Comparison of ENCODE assay signal across 21 mouse cellular contexts in the genomic region with DNA sequence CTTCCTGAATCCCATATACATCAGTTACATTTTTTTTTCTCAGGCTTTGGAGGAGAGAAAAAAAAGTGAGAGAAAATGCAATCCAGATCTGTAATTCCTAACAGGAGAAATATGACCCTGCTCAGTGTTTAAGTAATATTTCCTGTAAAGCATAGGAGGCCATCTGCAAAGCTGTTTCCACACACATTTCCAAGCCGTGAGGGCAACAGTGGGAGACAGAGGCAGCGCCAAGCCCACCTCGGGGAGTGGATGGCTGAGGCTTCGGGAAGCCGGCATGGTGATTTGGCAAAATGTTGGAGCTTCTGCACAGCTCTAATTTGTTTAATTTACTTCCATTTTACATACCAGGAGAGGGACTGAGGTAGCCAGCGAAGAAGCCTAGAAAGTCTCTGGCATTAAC.
DNase-seq lines count a peak whose midpoint lies in the region; ATAC-seq lines count a peak whose summit lies in the region.
"Had no signal": no experiment of that assay in that cellular context is flagged by ENCODE, and none has a peak within 500 bp of the region (broad histone marks: within the 10 kb centered on the region; RNA-seq: fewer than 3 reads in every experiment).

No protein-coding gene starts in this region.

- H3K27ac ChIP-seq in forebrain, embryonic 10.5 days = no peak overlapping the region
- no peak overlapping the region for H3K27ac ChIP-seq in forebrain, embryonic 15.5 days (replicated peaks)
- H3K27ac ChIP-seq in embryonic facial prominence, embryonic 12.5 days = 0 out of 2 replicates have a peak overlapping the region, but pooled peaks have one; percentile 27
- no peak overlapping the region; the same call in 1 of the 2 replicates for H3K27ac ChIP-seq in limb, embryonic 10.5 days
- no peak overlapping the region for H3K27ac ChIP-seq in limb, embryonic 15.5 days
- H3K27ac ChIP-seq: heart, adult 2 months; heart, embryonic 15.5 days; hindbrain, embryonic 13.5 days; hindbrain, postnatal 0 days had no signal

- ATAC-seq in forebrain, embryonic 15.5 days (replicated peaks) = no peak
- no peak for ATAC-seq in embryonic facial prominence, embryonic 12.5 days (ENCODE audit: insufficient number of reproducible peaks, insufficient read depth, low FRiP score, low TSS enrichment)
- ATAC-seq in limb, embryonic 15.5 days (ENCODE audit: insufficient number of reproducible peaks, low FRiP score, low TSS enrichment, low read depth) = no peak
- ATAC-seq: activated CD4-positive, CD25-positive, alpha-beta regulatory T cell, adult 4 months; forebrain, embryonic 16.5 days; hindbrain, postnatal 0 days; Patski had no signal

- no peak overlapping the region for H3K9ac ChIP-seq in forebrain, embryonic 15.5 days (replicated peaks)
- H3K9ac ChIP-seq in embryonic facial prominence, embryonic 12.5 days = no peak overlapping the region
- no peak overlapping the region for H3K9ac ChIP-seq in limb, embryonic 15.5 days
- H3K9ac ChIP-seq: heart, embryonic 15.5 days; hindbrain, embryonic 13.5 days had no signal

- H3K4me2 ChIP-seq in forebrain, embryonic 15.5 days (replicated peaks) = no peak overlapping the region
- 0 out of 2 replicates have a peak overlapping the region, but pooled peaks have one; percentile 17 for H3K4me2 ChIP-seq in embryonic facial prominence, embryonic 12.5 days (replicated peaks)
- 0 out of 2 replicates have a peak overlapping the region, but pooled peaks have one; percentile 14 for H3K4me2 ChIP-seq in limb, embryonic 15.5 days
- H3K4me2 ChIP-seq: heart, embryonic 11.5 days; heart, embryonic 15.5 days; hindbrain, embryonic 13.5 days had no signal

- H3K4me3 ChIP-seq in forebrain, embryonic 10.5 days = no peak overlapping the region
- no peak overlapping the region for H3K4me3 ChIP-seq in forebrain, embryonic 15.5 days
- no peak overlapping the region for H3K4me3 ChIP-seq in embryonic facial prominence, embryonic 12.5 days
- no peak overlapping the region for H3K4me3 ChIP-seq in limb, embryonic 10.5 days
- H3K4me3 ChIP-seq in limb, embryonic 15.5 days = no peak overlapping the region
- H3K4me3 ChIP-seq: erythroblast, embryonic 14.5 days; heart, adult 2 months; heart, embryonic 15.5 days; hindbrain, embryonic 13.5 days had no signal

- H3K9me3 ChIP-seq in forebrain, embryonic 10.5 days = no peaks in the 10 kb centered on the region
- H3K9me3 ChIP-seq in forebrain, embryonic 15.5 days = no peaks in the 10 kb centered on the region
- no peaks in the 10 kb centered on the region for H3K9me3 ChIP-seq in embryonic facial prominence, embryonic 12.5 days
- H3K9me3 ChIP-seq in limb, embryonic 10.5 days (replicated peaks) = no peaks in the 10 kb centered on the region
- H3K9me3 ChIP-seq in limb, embryonic 15.5 days = no peaks in the 10 kb centered on the region
- H3K9me3 ChIP-seq: heart, embryonic 15.5 days; hindbrain, embryonic 13.5 days had no signal

- peak; percentile 10 for DNase-seq in forebrain, embryonic 10.5 days (ENCODE audit: extremely low spot score, low spot score)
- DNase-seq in limb, embryonic 10.5 days (ENCODE audit: low spot score) = peak; percentile 27
- DNase-seq in retina, embryonic 14.5 days (ENCODE audit: low spot score) = no peak
- no peak for DNase-seq in right cerebral cortex, postnatal 10 days (ENCODE audit: low spot score in 2 of 2)
- DNase-seq: adrenal gland, postnatal 14 days; cerebellum, adult 11-12 months; cerebellum, adult 9-10 months; gastrocnemius, postnatal 10 days; heart, adult 2 months; heart, postnatal 14 days had no signal

- H3K27me3 ChIP-seq in forebrain, embryonic 10.5 days (ENCODE audit: poor library complexity, severe bottlenecking) = peaks cover 14% of the 10 kb centered on the region
- peaks cover 15% of the 10 kb centered on the region; the same call in 1 of the 2 replicates for H3K27me3 ChIP-seq in forebrain, embryonic 15.5 days
- H3K27me3 ChIP-seq in embryonic facial prominence, embryonic 12.5 days = no peaks in the 10 kb centered on the region
- H3K27me3 ChIP-seq in limb, embryonic 10.5 days (ENCODE audit: low read depth, poor library complexity, severe bottlenecking) = peaks cover 30% of the 10 kb centered on the region
- H3K27me3 ChIP-seq in limb, embryonic 15.5 days = peaks cover 20% of the 10 kb centered on the region

- H3K36me3 ChIP-seq in forebrain, embryonic 10.5 days (replicated peaks) = no peaks in the 10 kb centered on the region
- H3K36me3 ChIP-seq in forebrain, embryonic 15.5 days = no peaks in the 10 kb centered on the region
- H3K36me3 ChIP-seq in embryonic facial prominence, embryonic 12.5 days = no peaks in the 10 kb centered on the region
- H3K36me3 ChIP-seq in limb, embryonic 10.5 days = no peaks in the 10 kb centered on the region
- H3K36me3 ChIP-seq in limb, embryonic 15.5 days = no peaks in the 10 kb centered on the region
- H3K36me3 ChIP-seq: heart, embryonic 15.5 days; hindbrain, embryonic 13.5 days had no signal

- H3K4me1 ChIP-seq in forebrain, embryonic 10.5 days = peaks cover 16% of the 10 kb centered on the region
- peaks cover 14% of the 10 kb centered on the region for H3K4me1 ChIP-seq in forebrain, embryonic 15.5 days
- peaks cover 26% of the 10 kb centered on the region for H3K4me1 ChIP-seq in embryonic facial prominence, embryonic 12.5 days
- peaks cover 39% of the 10 kb centered on the region for H3K4me1 ChIP-seq in limb, embryonic 10.5 days
- H3K4me1 ChIP-seq in limb, embryonic 15.5 days = peaks cover 24% of the 10 kb centered on the region
- H3K4me1 ChIP-seq: heart, embryonic 15.5 days had no signal

- 82% methylated on average over 6 of the region's 6 CpGs for WGBS in forebrain, embryonic 10.5 days
- 67% methylated on average over 6 of the region's 6 CpGs for WGBS in forebrain, embryonic 15.5 days
- WGBS in embryonic facial prominence, embryonic 12.5 days = 31% methylated on average over 6 of the region's 6 CpGs
- WGBS in limb, embryonic 10.5 days = 86% methylated on average over 6 of the region's 6 CpGs
- WGBS in limb, embryonic 15.5 days = 25% methylated on average over 6 of the region's 6 CpGs

Comparison
In these comparisons a context has a peak if more than half of its experiments do, and no peak if none do; other contexts are left out.
1. DNase-seq: peak in forebrain, embryonic 10.5 days (single experiment) and limb, embryonic 10.5 days (single experiment); none in retina, embryonic 14.5 days (single experiment) and right cerebral cortex, postnatal 10 days (0 of 2).